Mouse (Mus musculus): ENCODE measurements around the gene Ttc9c.

GRCm38 (mm10) chr19:8864265-8864664, 45.1 kb upstream of the Ttc9c start:
- TF ChIP-seq GATA1 (IDR thresholded peaks at IDR 0.05; ENCODE audit: low read length) (no peak), TAL1 (IDR thresholded peaks at IDR 0.05; ENCODE audit: low read length) (no peak)

All from erythroblast, embryonic 14.5 days (primary cell).